Mouse (Mus musculus) testis, adult 2 months (tissue): ENCODE data around the gene Bri3.

ENCODE experiments used
- CTCF ChIP-seq: fragments of 200-500 bp; IDR thresholded peaks from 2 replicates; pipeline ENCODE4 v1.5.1; 2012; ENCODE audit warnings: low read depth, mild to moderate bottlenecking, inconsistent platforms, low read length, moderate library complexity; ENCODE audit not compliant: control insufficient read depth, insufficient read depth, insufficient replicate concordance
- POLR2A ChIP-seq: fragments of 200-500 bp; IDR thresholded peaks from 2 replicates; pipeline ENCODE4 v1.6.1; 2012; ENCODE audit warnings: low read depth, mild to moderate bottlenecking, inconsistent platforms, low read length, moderate library complexity; ENCODE audit not compliant: control insufficient read depth

- TF ChIP-seq CTCF (no peak), POLR2A (no peak)
These were observed 39.9 kb upstream of the Bri3 start for GRCm38 (mm10) chr5:144204303-144204702.
